Mouse (Mus musculus) neural tube, embryonic 15.5 days (tissue): Measurements from ENCODE around the gene Col17a1. TPM values are rescaled to one million over a fixed set of nuclear protein-coding genes. Genes with fewer than 3 reads are reported as not detected.

Source experiments
- ATAC-seq: fragments of 200-750 bp; cut with Nextera tagmentation; 2 replicates; pipeline ENCODE4 v1.8.0; 2017; ENCODE audit warnings: mild to moderate bottlenecking, moderate TSS enrichment, moderate library complexity; ENCODE audit not compliant: low FRiP score
- H3K27ac ChIP-seq: fragments of 300-500 bp; sonication (generic); replicated peaks from 2 replicates; pipeline ENCODE4 v1.5.1; 2015; ENCODE audit warnings: mild to moderate bottlenecking, inconsistent platforms
- H3K27me3 ChIP-seq: fragments of 300-500 bp; sonication (generic); replicated peaks from 2 replicates; pipeline ENCODE4 v1.6.1; 2015; ENCODE audit warnings: inconsistent platforms
- H3K36me3 ChIP-seq: fragments of 300-500 bp; sonication (generic); 2 replicates; pipeline ENCODE4 v1.6.1; 2015; ENCODE audit warnings: inconsistent platforms
- H3K4me1 ChIP-seq: fragments of 300-500 bp; sonication (generic); 2 replicates; pipeline ENCODE4 v1.6.1; 2015; ENCODE audit warnings: inconsistent platforms
- H3K4me2 ChIP-seq: fragments of 300-500 bp; sonication (generic); 2 replicates; pipeline ENCODE4 v1.6.1; 2015; ENCODE audit warnings: inconsistent platforms, mild to moderate bottlenecking, moderate library complexity
- H3K4me3 ChIP-seq: fragments of 300-500 bp; sonication (generic); replicated peaks from 2 replicates; pipeline ENCODE4 v1.5.1; 2015; ENCODE audit warnings: mild to moderate bottlenecking, inconsistent platforms
- H3K9ac ChIP-seq: fragments of 300-500 bp; sonication (generic); replicated peaks from 2 replicates; pipeline ENCODE4 v1.6.1; 2015; ENCODE audit warnings: mild to moderate bottlenecking, inconsistent platforms
- H3K9me3 ChIP-seq: fragments of 300-500 bp; sonication (generic); replicated peaks from 2 replicates; pipeline ENCODE4 v1.6.1; 2016; ENCODE audit warnings: inconsistent platforms
- WGBS: fragments of 180-500 bp; shearing (Covaris S2); methylation state at CpG from one replicate; pipeline ENCODE4 v1.1.7; 2015; ENCODE audit warnings: mixed read lengths; 5-methylcytosine and 5-hydroxymethylcytosine counted together
- polyA plus RNA-seq: library from polyadenylated mRNA; unstranded; fragments of >200 nt; fragmentation: Nextera tagmentation; extraction: Ambion mirVana; gene quantifications from 2 replicates; pipeline ENCODE4 v1.2.1, GENCODE M21; 2015

Gene Col17a1
- polyA plus RNA-seq, 1 experiment from 2014 or later, result 0.36 TPM

- Histone ChIP-seq H3K27ac (no peak overlapping the region), H3K4me2 (no peak overlapping the region), H3K9ac (no peak overlapping the region), H3K36me3 (no peaks in the 10 kb centered on the region), H3K27me3 (no peaks in the 10 kb centered on the region), H3K9me3 (no peaks in the 10 kb centered on the region), H3K4me1 (no peaks in the 10 kb centered on the region), H3K4me3 (no peak overlapping the region)
- ATAC-seq, result no peak
- WGBS, result 75% methylated on average over 13 of the region's 13 CpGs
Observed at GRCm38 (mm10) chr19:47705080-47705771, 13.3 kb upstream of the Col17a1 start.

DNA sequence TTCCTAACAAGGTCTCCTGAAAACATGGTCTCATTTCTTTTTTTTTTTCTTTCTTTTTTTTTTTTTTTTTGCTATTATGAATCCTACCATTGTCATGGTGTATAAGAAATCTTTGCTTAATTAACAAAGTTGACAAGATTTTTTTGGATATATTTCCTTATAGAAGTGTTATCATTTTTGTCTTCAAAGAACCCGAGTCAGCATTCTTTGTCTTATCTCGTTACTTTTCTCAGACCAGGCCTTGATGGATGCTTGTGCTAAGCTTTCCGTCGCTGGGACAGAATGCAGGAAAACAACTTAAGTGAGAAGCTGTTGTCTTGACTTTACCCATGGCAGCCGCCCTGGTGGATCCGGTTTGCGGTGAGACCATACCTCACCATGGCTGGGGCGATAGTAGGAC lies 8.6 kb upstream of the Col17a1 start:
- Histone ChIP-seq H3K4me1 (no peaks in the 10 kb centered on the region), H3K4me2 (no peak overlapping the region), H3K4me3 (no peak overlapping the region), H3K36me3 (no peaks in the 10 kb centered on the region), H3K27ac (no peak overlapping the region), H3K27me3 (no peaks in the 10 kb centered on the region), H3K9ac (no peak overlapping the region), H3K9me3 (no peaks in the 10 kb centered on the region)
- ATAC-seq, result no peak
- WGBS, result 92% methylated on average over 8 of the region's 8 CpGs

DNA sequence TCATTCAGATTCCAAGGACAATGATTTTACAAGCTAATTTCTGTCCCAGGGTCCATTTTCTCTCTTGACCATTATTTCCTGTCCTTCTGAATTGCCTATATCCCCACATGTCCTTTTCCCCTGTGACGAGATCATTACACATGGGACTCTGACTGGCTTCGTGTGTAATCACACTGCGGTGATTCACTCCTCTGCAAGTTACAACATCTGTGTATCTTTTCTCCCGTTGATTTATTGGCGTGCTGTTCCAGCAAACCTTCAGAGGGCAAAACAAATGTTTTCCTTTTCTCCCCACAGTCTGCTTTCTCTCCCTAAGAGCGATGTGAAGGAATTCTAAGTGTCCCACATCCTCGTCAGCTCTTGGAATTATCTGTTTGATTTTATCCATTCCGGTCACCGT lies 7.8 kb upstream of the Col17a1 start:
- Histone ChIP-seq H3K27ac (no peak overlapping the region), H3K27me3 (no peaks in the 10 kb centered on the region), H3K9me3 (no peaks in the 10 kb centered on the region), H3K4me2 (no peak overlapping the region), H3K36me3 (no peaks in the 10 kb centered on the region), H3K4me1 (no peaks in the 10 kb centered on the region), H3K4me3 (no peak overlapping the region), H3K9ac (no peak overlapping the region)
- no peak for ATAC-seq
- WGBS, result 39% methylated on average over 9 of the region's 9 CpGs

GRCm38 (mm10) chr19:47698266-47698665 lies 6.4 kb upstream of the Col17a1 start:
- no peak overlapping the region for H3K27ac ChIP-seq
- H3K36me3 ChIP-seq, result no peaks in the 10 kb centered on the region
- ATAC-seq, result no peak

GRCm38 (mm10) chr19:47697067-47697466 lies 5.2 kb upstream of the Col17a1 start:
- ATAC-seq, result no peak

More at GRCm38 (mm10) chr19:47698266-47698665, 6.4 kb upstream of the Col17a1 start:
- no peaks in the 10 kb centered on the region for H3K4me1 ChIP-seq
- H3K4me3 ChIP-seq, result no peak overlapping the region
- WGBS, result 78% methylated on average over 9 of the region's 9 CpGs
- no peaks in the 10 kb centered on the region for H3K27me3 ChIP-seq
- no peak overlapping the region for H3K9ac ChIP-seq
- H3K9me3 ChIP-seq, result no peaks in the 10 kb centered on the region
- no peak overlapping the region for H3K4me2 ChIP-seq

GRCm38 (mm10) chr19:47696411-47696810 lies 4.5 kb upstream of the Col17a1 start:
- Histone ChIP-seq H3K9ac (no peak overlapping the region), H3K27ac (no peak overlapping the region), H3K4me3 (no peak overlapping the region), H3K4me1 (no peaks in the 10 kb centered on the region), H3K36me3 (no peaks in the 10 kb centered on the region), H3K4me2 (no peak overlapping the region), H3K9me3 (no peaks in the 10 kb centered on the region), H3K27me3 (no peaks in the 10 kb centered on the region)
- 89% methylated on average over 8 of the region's 8 CpGs for WGBS
- no peak for ATAC-seq

More at GRCm38 (mm10) chr19:47697067-47697466, 5.2 kb upstream of the Col17a1 start:
- Histone ChIP-seq H3K4me1 (no peaks in the 10 kb centered on the region), H3K9ac (no peak overlapping the region), H3K27me3 (no peaks in the 10 kb centered on the region), H3K4me3 (no peak overlapping the region), H3K9me3 (no peaks in the 10 kb centered on the region), H3K36me3 (no peaks in the 10 kb centered on the region), H3K4me2 (no peak overlapping the region), H3K27ac (no peak overlapping the region)
- WGBS, result 94% methylated on average over 11 of the region's 11 CpGs

DNA sequence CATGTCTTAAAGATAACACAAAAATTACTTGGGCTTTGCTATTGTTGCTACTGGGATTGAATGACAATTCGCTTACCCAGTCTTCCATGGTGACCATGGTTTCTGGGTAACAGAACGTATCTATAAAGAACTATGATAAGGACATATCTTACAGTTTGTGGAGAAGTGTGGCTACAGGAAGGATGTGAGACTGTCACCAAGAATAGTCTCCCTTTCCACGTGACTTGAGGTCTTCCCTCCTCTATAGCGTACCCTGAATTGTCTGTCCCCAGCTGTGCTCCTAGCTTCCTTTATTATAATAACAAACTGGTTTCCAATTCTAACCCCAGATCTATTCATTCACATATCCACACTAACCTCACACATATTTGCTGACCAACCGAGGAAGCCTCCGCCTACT lies 3.8 kb upstream of the Col17a1 start:
- no peaks in the 10 kb centered on the region for H3K36me3 ChIP-seq
- WGBS, result 89% methylated on average over 6 of the region's 6 CpGs
- no peak overlapping the region for H3K27ac ChIP-seq
- no peak overlapping the region for H3K4me3 ChIP-seq
- no peak for ATAC-seq
- no peaks in the 10 kb centered on the region for H3K27me3 ChIP-seq
- no peaks in the 10 kb centered on the region for H3K4me1 ChIP-seq
- H3K4me2 ChIP-seq, result no peak overlapping the region
- H3K9ac ChIP-seq, result no peak overlapping the region
- no peaks in the 10 kb centered on the region for H3K9me3 ChIP-seq

DNA sequence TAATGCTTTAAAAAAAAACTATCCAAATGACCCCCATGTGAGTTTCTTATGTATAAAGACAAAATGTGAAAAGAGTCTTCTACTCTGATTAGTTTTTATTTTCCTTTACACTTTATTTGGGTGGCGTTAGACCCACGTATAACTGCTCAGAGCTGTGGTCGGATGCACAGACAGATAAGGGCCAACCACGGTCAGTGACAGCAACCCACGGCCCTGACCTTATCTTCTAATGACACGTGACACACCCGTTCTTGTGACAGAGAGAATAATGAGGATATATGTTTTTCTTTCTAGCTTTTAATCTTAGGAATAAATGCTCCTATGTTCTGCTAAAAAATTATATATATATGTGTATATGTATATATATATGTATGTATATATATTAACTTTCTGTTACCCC lies 2.3 kb downstream of the Col17a1 start:
- Histone ChIP-seq H3K27me3 (no peaks in the 10 kb centered on the region), H3K4me3 (no peak overlapping the region), H3K9me3 (no peaks in the 10 kb centered on the region), H3K27ac (no peak overlapping the region), H3K4me2 (no peak overlapping the region), H3K9ac (no peak overlapping the region), H3K4me1 (0 out of 2 replicates have a peak, but pooled peaks cover 5% of the 10 kb centered on the region), H3K36me3 (no peaks in the 10 kb centered on the region)
- no peak for ATAC-seq
- WGBS, result 90% methylated on average over 7 of the region's 7 CpGs

DNA sequence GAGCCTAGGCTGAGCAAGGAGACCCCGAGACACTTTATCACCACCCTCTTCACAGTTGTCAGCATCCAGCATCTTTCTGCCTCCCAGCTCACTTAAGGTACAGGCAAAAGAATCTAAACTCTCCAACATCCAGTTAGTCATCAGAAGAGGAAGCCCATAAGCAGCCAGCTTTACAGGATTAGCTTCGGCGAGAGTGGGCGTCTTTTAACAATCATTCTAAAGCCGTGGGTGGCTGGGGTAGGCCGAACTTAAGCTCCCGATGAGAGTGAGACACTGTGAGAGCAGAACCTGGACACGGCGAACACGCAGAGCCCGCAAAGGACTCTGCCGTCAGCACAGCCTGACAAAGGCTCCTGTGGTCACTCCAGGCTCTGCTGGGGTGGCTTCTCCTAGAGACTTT lies 13.2 kb downstream of the Col17a1 start:
- 87% methylated on average over 12 of the region's 12 CpGs for WGBS
- Histone ChIP-seq H3K4me2 (no peak overlapping the region), H3K27ac (no peak overlapping the region), H3K36me3 (no peaks in the 10 kb centered on the region), H3K27me3 (no peaks in the 10 kb centered on the region), H3K4me1 (no peaks in the 10 kb centered on the region), H3K9ac (no peak overlapping the region), H3K4me3 (no peak overlapping the region), H3K9me3 (no peaks in the 10 kb centered on the region)
- no peak for ATAC-seq

DNA sequence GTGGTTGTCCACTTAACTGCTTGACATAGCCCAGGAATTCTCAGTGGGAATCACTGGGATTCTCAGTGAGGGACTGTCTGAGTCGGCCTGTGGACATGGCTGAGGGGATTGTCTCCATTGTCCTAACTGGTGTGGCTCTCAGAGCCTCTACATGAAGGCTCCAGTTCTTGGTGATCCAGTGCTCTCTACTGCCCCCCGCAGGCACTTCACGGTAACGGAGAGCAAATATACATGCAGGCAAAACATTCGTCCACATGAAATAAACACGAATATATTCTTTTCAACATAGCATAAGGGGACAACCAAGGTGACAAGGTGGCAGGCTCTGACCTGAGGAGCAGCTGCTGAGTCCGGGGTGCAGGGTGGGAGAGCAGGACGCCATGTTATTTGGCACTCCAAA lies 17.5 kb downstream of the Col17a1 start:
- ATAC-seq, result no peak
- Histone ChIP-seq H3K4me3 (no peak overlapping the region), H3K4me1 (no peaks in the 10 kb centered on the region), H3K27me3 (no peaks in the 10 kb centered on the region), H3K9ac (no peak overlapping the region), H3K27ac (no peak overlapping the region), H3K4me2 (no peak overlapping the region), H3K9me3 (no peaks in the 10 kb centered on the region), H3K36me3 (no peaks in the 10 kb centered on the region)
- 46% methylated on average over 8 of the region's 8 CpGs for WGBS

DNA sequence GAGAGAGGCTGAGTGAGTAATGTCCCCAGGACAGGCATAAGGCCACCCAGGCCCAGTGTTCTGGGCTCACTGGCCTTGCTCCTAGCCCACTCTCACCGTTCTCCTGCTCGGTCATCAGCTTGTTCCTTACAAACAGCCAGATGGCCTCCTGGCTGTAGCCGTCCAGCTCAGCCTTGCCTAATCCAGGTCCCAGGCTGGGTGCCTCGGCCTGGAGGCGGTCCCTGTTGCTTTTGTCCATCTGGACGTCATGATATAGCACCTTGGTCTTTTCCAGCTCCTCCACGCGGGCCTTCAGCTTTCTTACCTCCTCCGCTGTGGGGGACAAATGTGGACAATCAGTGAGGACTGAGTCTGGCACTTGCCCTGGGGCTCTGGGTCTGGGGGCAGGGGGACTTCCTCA lies 23.5 kb downstream of the Col17a1 start:
- Histone ChIP-seq H3K4me3 (no peak overlapping the region), H3K4me2 (no peak overlapping the region), H3K9ac (no peak overlapping the region), H3K36me3 (no peaks in the 10 kb centered on the region), H3K27me3 (no peaks in the 10 kb centered on the region), H3K27ac (no peak overlapping the region), H3K4me1 (no peaks in the 10 kb centered on the region), H3K9me3 (no peaks in the 10 kb centered on the region)
- WGBS, result 63% methylated on average over 9 of the region's 9 CpGs
- ATAC-seq, result no peak

DNA sequence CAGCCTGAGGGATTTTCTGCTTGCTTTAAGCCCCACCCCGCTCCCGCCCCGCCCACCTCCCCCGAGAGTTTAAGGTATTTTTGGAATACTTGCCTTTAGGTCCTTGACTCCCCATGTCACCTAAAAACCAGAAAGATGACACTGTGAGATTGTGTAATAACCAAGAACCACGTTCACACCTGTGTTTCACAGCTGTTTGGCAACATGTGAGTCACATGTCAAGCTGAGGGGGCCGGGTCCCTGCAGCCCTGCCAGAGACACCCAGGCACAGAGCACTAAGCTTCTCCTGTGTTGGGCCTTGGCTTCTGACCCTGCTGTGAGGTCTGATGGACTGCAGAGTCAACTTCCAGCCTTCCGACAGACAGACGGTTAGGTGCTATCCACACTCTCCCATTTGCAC lies 24.3 kb downstream of the Col17a1 start:
- Histone ChIP-seq H3K9ac (no peak overlapping the region), H3K27me3 (no peaks in the 10 kb centered on the region), H3K9me3 (no peaks in the 10 kb centered on the region), H3K4me1 (no peaks in the 10 kb centered on the region), H3K4me2 (no peak overlapping the region), H3K27ac (no peak overlapping the region), H3K4me3 (no peak overlapping the region), H3K36me3 (no peaks in the 10 kb centered on the region)
- no peak for ATAC-seq
- 67% methylated on average over 8 of the region's 8 CpGs for WGBS
